Comparison of ENCODE assay signal across 8 mouse cellular contexts in the genomic region with DNA sequence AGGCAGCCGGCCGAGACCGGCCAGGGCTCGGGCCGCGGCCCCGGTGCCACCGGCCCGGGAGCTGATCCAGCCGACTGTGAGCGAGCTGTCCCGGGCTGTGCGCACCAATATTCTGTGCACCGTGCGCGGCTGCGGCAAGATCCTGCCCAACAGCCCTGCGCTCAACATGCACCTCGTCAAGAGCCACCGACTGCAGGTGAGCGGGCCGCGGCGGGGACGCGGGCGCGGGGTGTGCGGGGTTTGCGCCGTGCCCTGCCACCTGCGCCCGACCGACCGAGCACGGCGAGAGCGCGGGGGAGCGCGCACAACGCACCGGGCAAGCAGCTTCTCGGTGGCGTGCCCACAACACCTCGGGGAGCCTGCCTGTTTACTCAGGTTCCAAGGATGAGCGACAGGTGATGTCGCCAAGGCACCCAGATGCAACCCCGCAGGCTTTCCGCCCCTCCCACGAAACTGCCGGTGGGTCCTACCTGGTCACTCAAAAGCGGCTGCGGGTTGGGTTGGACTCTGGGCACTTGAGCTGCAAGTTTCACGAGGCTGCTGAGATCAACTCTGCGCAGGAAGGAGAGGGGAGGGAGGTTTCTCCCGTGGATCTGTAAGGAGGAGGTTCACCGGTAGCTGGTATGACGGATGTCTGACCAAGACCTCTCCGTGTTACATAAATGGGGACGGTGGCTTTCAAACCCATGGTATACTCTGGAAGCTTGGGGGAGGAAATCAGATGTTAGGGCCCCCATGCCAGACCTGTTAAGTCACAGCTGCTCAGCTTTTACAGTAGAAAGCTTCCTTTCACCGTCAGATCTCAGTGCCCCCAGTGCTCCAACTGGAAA. TPM values are rescaled to one million over a fixed set of nuclear protein-coding genes. Genes with fewer than 3 reads are reported as not detected.
A peak's percentile ranks its signal among the peaks of the same experiment; 100 is the strongest.
DNase-seq lines count a peak whose midpoint lies in the region; ATAC-seq and TF ChIP-seq lines count a peak whose summit lies in the region.

No protein-coding gene starts in this region.

- no peak for DNase-seq in ES-E14 (ENCODE audit: low read depth, low spot score)
- DNase-seq in hindbrain, embryonic 14.5 days (ENCODE audit: low spot score): peak; percentile 37
- peak; percentile 39 for DNase-seq in limb, embryonic 11.5 days (ENCODE audit: low spot score)
- DNase-seq in mesoderm, embryonic 11.5 days (ENCODE audit: low read depth, low spot score): peak; percentile 16
- peak; percentile 23 for DNase-seq in spleen, adult 12 weeks (ENCODE audit: low spot score)
- DNase-seq in ovary, adult 18-20 months (ENCODE audit: low spot score): no peak

- H3K27me3 ChIP-seq in forebrain, embryonic 15.5 days: no peaks in the 10 kb centered on the region
- no peaks in the 10 kb centered on the region for H3K27me3 ChIP-seq in hindbrain, embryonic 14.5 days (ENCODE audit: control insufficient read depth, insufficient read depth, low read length)
- H3K27me3 ChIP-seq in limb, embryonic 11.5 days (ENCODE audit: control insufficient read depth, insufficient read depth, low read length): no peaks in the 10 kb centered on the region

- H3K36me3 ChIP-seq in ES-E14 (ENCODE audit: control insufficient read depth, insufficient read depth, low read length, poor library complexity, severe bottlenecking): peaks cover 5% of the 10 kb centered on the region
- H3K36me3 ChIP-seq in forebrain, embryonic 15.5 days: no peaks in the 10 kb centered on the region
- no peaks in the 10 kb centered on the region for H3K36me3 ChIP-seq in hindbrain, embryonic 14.5 days (replicated peaks; ENCODE audit: control insufficient read depth, insufficient read depth)
- H3K36me3 ChIP-seq in limb, embryonic 11.5 days (ENCODE audit: control insufficient read depth, insufficient read depth, low read length): no peaks in the 10 kb centered on the region

- H3K27ac ChIP-seq in ES-E14 (ENCODE audit: insufficient read depth, low read depth, low read length, poor library complexity, severe bottlenecking): no peak overlapping the region
- H3K27ac ChIP-seq in bone marrow, adult 2 months (ENCODE audit: control insufficient read depth, insufficient read depth, low read depth, low read length, poor library complexity): peak overlapping the region; percentile 26
- peak overlapping the region; percentile 63; the same call in 1 of the 2 replicates for H3K27ac ChIP-seq in forebrain, embryonic 15.5 days (replicated peaks)
- peak overlapping the region; percentile 80 for H3K27ac ChIP-seq in hindbrain, embryonic 14.5 days
- no peak overlapping the region for H3K27ac ChIP-seq in limb, embryonic 11.5 days (replicated peaks; ENCODE audit: low read depth, low read length)

- H3K9me3 ChIP-seq in ES-E14 (ENCODE audit: control insufficient read depth, insufficient read depth, low read depth, low read length): no peaks in the 10 kb centered on the region
- no peaks in the 10 kb centered on the region for H3K9me3 ChIP-seq in forebrain, embryonic 15.5 days
- no peaks in the 10 kb centered on the region for H3K9me3 ChIP-seq in hindbrain, embryonic 14.5 days (ENCODE audit: control insufficient read depth, low read length)
- H3K9me3 ChIP-seq in limb, embryonic 11.5 days (ENCODE audit: control insufficient read depth, low read length): no peaks in the 10 kb centered on the region

- in situ Hi-C loops in ES-E14 (cut with MboI; ENCODE audit: low sequenced_read_pairs in 2 of 2, unreplicated experiment in 2 of 2): no loop called here

- no peak for TF ChIP-seq CTCF in bone marrow, adult 2 months (IDR thresholded peaks at IDR 0.05; ENCODE audit: control insufficient read depth, insufficient read depth, low read length)

- H3K4me3 ChIP-seq in ES-E14 (ENCODE audit: insufficient read depth in 1 of 2, low read depth in 1 of 2, low read length in 2 of 2, poor library complexity in 1 of 2, severe bottlenecking in 1 of 2): peak overlapping the region; percentile 88 to 98
- H3K4me3 ChIP-seq in bone marrow, adult 2 months (replicated peaks; ENCODE audit: control insufficient read depth, low read depth, low read length): peak overlapping the region; percentile 96
- peak overlapping the region; percentile 99 for H3K4me3 ChIP-seq in forebrain, embryonic 15.5 days
- H3K4me3 ChIP-seq in hindbrain, embryonic 14.5 days (replicated peaks; ENCODE audit: low read length): peak overlapping the region; percentile 99
- H3K4me3 ChIP-seq in limb, embryonic 11.5 days (ENCODE audit: low read depth, low read length): peak overlapping the region; percentile 95

- H3K4me2 ChIP-seq in forebrain, embryonic 15.5 days (replicated peaks): peak overlapping the region; percentile 78
- peak overlapping the region; percentile 96 for H3K4me2 ChIP-seq in hindbrain, embryonic 14.5 days (replicated peaks)
- peak overlapping the region; percentile 95 for H3K4me2 ChIP-seq in limb, embryonic 11.5 days (ENCODE audit: low read depth, severe bottlenecking)

- whole genome bisulfite sequencing in bone marrow, adult 2 months: under 1% methylated on average over 62 of the region's 62 CpGs
- WGBS in forebrain, embryonic 15.5 days: under 1% methylated on average over 62 of the region's 62 CpGs
- under 1% methylated on average over 61 of the region's 62 CpGs for WGBS in hindbrain, embryonic 14.5 days
- WGBS in limb, embryonic 11.5 days: under 1% methylated on average over 62 of the region's 62 CpGs

- peaks cover 0 to 23% of the 10 kb centered on the region in 2 experiments; a peak in 3 of 4 replicates for H3K4me1 ChIP-seq in ES-E14 (ENCODE audit: control insufficient read depth in 2 of 2, insufficient read depth in 2 of 2, low read length in 2 of 2, poor library complexity in 1 of 2)
- peaks cover 1% of the 10 kb centered on the region; the same call in 1 of the 2 replicates for H3K4me1 ChIP-seq in bone marrow, adult 2 months (ENCODE audit: control insufficient read depth, insufficient read depth, low read length)
- peaks cover 10% of the 10 kb centered on the region for H3K4me1 ChIP-seq in forebrain, embryonic 15.5 days
- peaks cover 14% of the 10 kb centered on the region for H3K4me1 ChIP-seq in hindbrain, embryonic 14.5 days (replicated peaks; ENCODE audit: control insufficient read depth, insufficient read depth, low read length)
- H3K4me1 ChIP-seq in limb, embryonic 11.5 days (ENCODE audit: control insufficient read depth, insufficient read depth, low read length): peaks cover 4% of the 10 kb centered on the region; the same call in 1 of the 2 replicates

- H3K9ac ChIP-seq in ES-E14 (ENCODE audit: insufficient read depth, low read depth, low read length, poor library complexity, severe bottlenecking): peak overlapping the region; percentile 86
- peak overlapping the region; percentile 92 for H3K9ac ChIP-seq in forebrain, embryonic 15.5 days (replicated peaks)
- peak overlapping the region; percentile 96 for H3K9ac ChIP-seq in hindbrain, embryonic 14.5 days
- H3K9ac ChIP-seq in limb, embryonic 11.5 days (ENCODE audit: low read length): peak overlapping the region; percentile 84

- TF ChIP-seq POLR2A in bone marrow, adult 2 months (IDR thresholded peaks at IDR 0.05; ENCODE audit: borderline replicate concordance, control insufficient read depth, low read depth, low read length): no peak

- ATAC-seq in forebrain, embryonic 15.5 days (replicated peaks): peak; percentile 75
- ATAC-seq in hindbrain, embryonic 14.5 days (ENCODE audit: low FRiP score): peak; percentile 83
- ATAC-seq in limb, embryonic 11.5 days (ENCODE audit: insufficient number of reproducible peaks, low FRiP score, low TSS enrichment, low read depth): peak; percentile 65

TF ChIP-seq in ES-E14, 5 proteins besides CTCF, POLR2A, EP300 and RAD21 (continues in another document):
- TF ChIP-seq ZNF384 (IDR thresholded peaks at IDR 0.05; ENCODE audit: low read depth, low read length): no peak
- no peak for TF ChIP-seq CHD2 (IDR thresholded peaks at IDR 0.05; ENCODE audit: low read depth, low read length)

RNA-seq across cellular contexts. Expression of a gene that starts 0.6 kb away (rescaled TPM):
- 19.9 and 21.1 TPM in 2 replicates for total RNA-seq in ES-E14 (2012; rRNA removed)
- 3.8 and 4.9 TPM in 2 replicates for polyA plus RNA-seq in bone marrow, adult 2 months (2011; ENCODE audit: insufficient read depth, insufficient read length, low replicate concordance, missing spikeins)
- 16.7 and 17.3 TPM in 2 replicates for polyA plus RNA-seq in forebrain, embryonic 15.5 days (2015; fragmentation: Nextera tagmentation; extraction: Ambion mirVana)
- 26.2 and 28.3 TPM in 2 replicates for polyA plus RNA-seq in hindbrain, embryonic 14.5 days (2014; fragmentation: Nextera tagmentation; extraction: Ambion mirVana)
- 13.4 and 14.8 TPM in 2 replicates for polyA plus RNA-seq in limb, embryonic 11.5 days (2014; fragmentation: Nextera tagmentation; extraction: Ambion mirVana)

RNA-seq across cellular contexts. Expression of a gene that starts 22.2 kb away (rescaled TPM):
- total RNA-seq in ES-E14 (2012; rRNA removed): 27.1 and 30.2 TPM in 2 replicates
- polyA plus RNA-seq in bone marrow, adult 2 months (2011; ENCODE audit: insufficient read depth, insufficient read length, low replicate concordance, missing spikeins): 18.4 and 21.8 TPM in 2 replicates
- polyA plus RNA-seq in forebrain, embryonic 15.5 days (2015; fragmentation: Nextera tagmentation; extraction: Ambion mirVana): 17.1 and 17.8 TPM in 2 replicates
- polyA plus RNA-seq in hindbrain, embryonic 14.5 days (2014; fragmentation: Nextera tagmentation; extraction: Ambion mirVana): 8.6 and 9.7 TPM in 2 replicates
- 53.8 and 60.0 TPM in 2 replicates for polyA plus RNA-seq in limb, embryonic 11.5 days (2014; fragmentation: Nextera tagmentation; extraction: Ambion mirVana)

RNA-seq across cellular contexts. Expression of a gene that starts 22.5 kb away (rescaled TPM):
- 24.4 and 33.4 TPM in 2 replicates for total RNA-seq in ES-E14 (2012; rRNA removed)
- polyA plus RNA-seq in bone marrow, adult 2 months (2011; ENCODE audit: insufficient read depth, insufficient read length, low replicate concordance, missing spikeins): 51.2 and 63.1 TPM in 2 replicates
- 40.7 and 41.2 TPM in 2 replicates for polyA plus RNA-seq in forebrain, embryonic 15.5 days (2015; fragmentation: Nextera tagmentation; extraction: Ambion mirVana)
- 36.0 and 36.3 TPM in 2 replicates for polyA plus RNA-seq in hindbrain, embryonic 14.5 days (2014; fragmentation: Nextera tagmentation; extraction: Ambion mirVana)
- 74.2 and 82.7 TPM in 2 replicates for polyA plus RNA-seq in limb, embryonic 11.5 days (2014; fragmentation: Nextera tagmentation; extraction: Ambion mirVana)

RNA-seq across cellular contexts. Expression of a gene that starts 35.0 kb away (rescaled TPM):
- total RNA-seq in ES-E14 (2012; rRNA removed): 1.1 and 1.3 TPM in 2 replicates
- polyA plus RNA-seq in bone marrow, adult 2 months (2011; ENCODE audit: insufficient read depth, insufficient read length, low replicate concordance, missing spikeins): 0.85 TPM in 1 of 2 replicates, not detected in the other
- polyA plus RNA-seq in forebrain, embryonic 15.5 days (2015; fragmentation: Nextera tagmentation; extraction: Ambion mirVana): 5.1 and 5.9 TPM in 2 replicates
- 5.5 and 6.1 TPM in 2 replicates for polyA plus RNA-seq in hindbrain, embryonic 14.5 days (2014; fragmentation: Nextera tagmentation; extraction: Ambion mirVana)
- 2.1 TPM in 2 replicates for polyA plus RNA-seq in limb, embryonic 11.5 days (2014; fragmentation: Nextera tagmentation; extraction: Ambion mirVana)

RNA-seq across cellular contexts. Expression of a gene that starts 49.6 kb away (rescaled TPM):
- 134 and 195 TPM in 2 replicates for total RNA-seq in ES-E14 (2012; rRNA removed)
- polyA plus RNA-seq in bone marrow, adult 2 months (2011; ENCODE audit: insufficient read depth, insufficient read length, low replicate concordance, missing spikeins): 6.8 and 29.3 TPM in 2 replicates
- polyA plus RNA-seq in forebrain, embryonic 15.5 days (2015; fragmentation: Nextera tagmentation; extraction: Ambion mirVana): 78.3 and 83.0 TPM in 2 replicates
- 105 and 108 TPM in 2 replicates for polyA plus RNA-seq in hindbrain, embryonic 14.5 days (2014; fragmentation: Nextera tagmentation; extraction: Ambion mirVana)
- polyA plus RNA-seq in limb, embryonic 11.5 days (2014; fragmentation: Nextera tagmentation; extraction: Ambion mirVana): 165 and 172 TPM in 2 replicates

Comparison
In these comparisons a context has a peak if more than half of its experiments do, and no peak if none do; other contexts are left out.
1. DNase-seq: peak in hindbrain, embryonic 14.5 days (single experiment), limb, embryonic 11.5 days (single experiment), mesoderm, embryonic 11.5 days (single experiment) and spleen, adult 12 weeks (single experiment); none in ES-E14 (single experiment) and ovary, adult 18-20 months (single experiment).
2. H3K27ac ChIP-seq: peak in bone marrow, adult 2 months (single experiment), forebrain, embryonic 15.5 days (single experiment) and hindbrain, embryonic 14.5 days (single experiment); none in ES-E14 (single experiment) and limb, embryonic 11.5 days (single experiment).
3. Peak in every context shown above with its lines, with median percentiles within 50 percentile points of each other: H3K4me3 ChIP-seq, H3K9ac ChIP-seq, ATAC-seq and H3K4me2 ChIP-seq.